Mouse (Mus musculus) MEL (cell line): ENCODE measurements at regions not wholly inside any gene's neighbourhood (a gene's known extent, or its start where the extent isn't known, plus 50 kb on each side); places are given as distances from the start of the nearest gene placed in this dataset.

ENCODE experiments used
- CTCF ChIP-seq, 3 experiments: IDR thresholded peaks in 2 of 3; conservative IDR thresholded peaks in 1 of 3; 2 replicates each; pipeline ENCODE4 v1.5.1; 2011 to 2012; ENCODE audit warnings: low read length in 3 of 3, low read depth in 2 of 3, mild to moderate bottlenecking in 2 of 3, improper control_type of control experiment in 1 of 3, inconsistent platforms in 1 of 3, mixed read lengths in 1 of 3, moderate library complexity in 1 of 3; ENCODE audit not compliant: control insufficient read depth in 1 of 3, insufficient read depth in 1 of 3, poor library complexity in 1 of 3, severe bottlenecking in 1 of 3
- HCFC1 ChIP-seq: IDR thresholded peaks from 2 replicates; pipeline ENCODE4 v1.6.1; 2012; ENCODE audit warnings: low read depth, mild to moderate bottlenecking, inconsistent platforms, low read length, improper control_type of control experiment, moderate library complexity
- MAX ChIP-seq: IDR thresholded peaks from 2 replicates; pipeline ENCODE4 v1.6.1; 2011; ENCODE audit warnings: low read length, improper control_type of control experiment
- UBTF ChIP-seq: IDR thresholded peaks from 2 replicates; pipeline ENCODE4 v1.6.1; 2012; ENCODE audit warnings: low read depth, mild to moderate bottlenecking, inconsistent platforms, low read length, improper control_type of control experiment, moderate library complexity, borderline replicate concordance; ENCODE audit not compliant: insufficient read depth
- USF1 ChIP-seq: IDR thresholded peaks from 2 replicates; pipeline ENCODE4 v1.6.1; 2014; ENCODE audit warnings: low read depth, mild to moderate bottlenecking, inconsistent platforms, low read length, improper control_type of control experiment, moderate library complexity
- ZC3H11A ChIP-seq: IDR thresholded peaks from 2 replicates; pipeline ENCODE4 v1.6.1; 2012; ENCODE audit warnings: low read depth, mild to moderate bottlenecking, inconsistent platforms, low read length, improper control_type of control experiment

- TF ChIP-seq HCFC1 (no peak), UBTF (no peak), USF1 (no peak), CTCF (IDR thresholded peaks at IDR 0.05 in 2 of 3, conservative IDR thresholded peaks at IDR 0.05 in 1 of 3; ENCODE audit: control insufficient read depth in 1 of 3, insufficient read depth in 1 of 3, low read depth in 2 of 3, low read length in 3 of 3, poor library complexity in 1 of 3, severe bottlenecking in 1 of 3) (no peak), ZC3H11A (no peak), MAX (no peak)
Observed at GRCm38 (mm10) chr10:122558660-122559059, 110.4 kb downstream of the Avpr1a start.
